Mouse (Mus musculus) yolk sac, embryonic 10.5 days (tissue): Measurements from ENCODE around the gene Arsg.

Experiments used
- DNase-seq: peaks from one replicate; pipeline ENCODE4 v3.0.0-alpha.2; 2017; ENCODE audit warnings: low spot score

Gene Arsg

GRCm38 (mm10) chr11:109546305-109547001 is 73.3 kb downstream of the Arsg start:
- no peak for DNase-seq

- no peak for DNase-seq
Measured at GRCm38 (mm10) chr11:109547652-109548051, 74.5 kb downstream of the Arsg start.

GRCm38 (mm10) chr11:109549599-109550290 is 76.6 kb downstream of the Arsg start:
- DNase-seq, result no peak

GRCm38 (mm10) chr11:109553921-109554320 is 80.7 kb downstream of the Arsg start:
- no peak for DNase-seq

GRCm38 (mm10) chr11:109554443-109554842 is 81.3 kb downstream of the Arsg start:
- no peak for DNase-seq

GRCm38 (mm10) chr11:109556130-109556529 is 83.0 kb downstream of the Arsg start:
- no peak for DNase-seq

GRCm38 (mm10) chr11:109557419-109557818 is 84.2 kb downstream of the Arsg start:
- DNase-seq, result no peak

- no peak for DNase-seq
Measured at GRCm38 (mm10) chr11:109559241-109559640, 86.1 kb downstream of the Arsg start.

GRCm38 (mm10) chr11:109560793-109561257 is 87.7 kb downstream of the Arsg start:
- peak; percentile 43 for DNase-seq

GRCm38 (mm10) chr11:109561445-109561844 is 88.3 kb downstream of the Arsg start:
- no peak for DNase-seq

GRCm38 (mm10) chr11:109563708-109564107 is 90.5 kb downstream of the Arsg start:
- DNase-seq, result no peak

GRCm38 (mm10) chr11:109564466-109565214 is 91.5 kb downstream of the Arsg start:
- no peak for DNase-seq

GRCm38 (mm10) chr11:109569007-109569618 is 95.9 kb downstream of the Arsg start:
- no peak for DNase-seq

- DNase-seq, result no peak
Measured at GRCm38 (mm10) chr11:109569809-109570208, 96.6 kb downstream of the Arsg start.

- no peak for DNase-seq
Measured at GRCm38 (mm10) chr11:109572051-109572450, 98.9 kb downstream of the Arsg start.

GRCm38 (mm10) chr11:109574604-109575003 is 101.4 kb downstream of the Arsg start:
- DNase-seq, result no peak

GRCm38 (mm10) chr11:109575832-109576231 is 102.7 kb downstream of the Arsg start:
- no peak for DNase-seq

GRCm38 (mm10) chr11:109578536-109578935 is 105.4 kb downstream of the Arsg start:
- no peak for DNase-seq

- no peak for DNase-seq
Measured at GRCm38 (mm10) chr11:109579999-109580398, 106.8 kb downstream of the Arsg start.

GRCm38 (mm10) chr11:109583986-109584385 is 110.8 kb downstream of the Arsg start:
- no peak for DNase-seq

- peak; percentile 55 for DNase-seq
Measured at GRCm38 (mm10) chr11:109584843-109585713, 111.9 kb downstream of the Arsg start.
